In genomic region chr12:53631315-53632106, GRCm38 (mm10) we compare ENCODE assay signal across 26 mouse cellular contexts.
DNase-seq lines count a peak whose midpoint lies in the region; ATAC-seq and TF ChIP-seq lines count a peak whose summit lies in the region.
"Had no signal": no experiment of that assay in that cellular context is flagged by ENCODE, and none has a peak within 500 bp of the region (broad histone marks: within the 10 kb centered on the region; RNA-seq: fewer than 3 reads in every experiment).

No protein-coding gene starts in this region.

- H3K4me2 ChIP-seq in CH12.LX (ENCODE audit: insufficient read depth, low read depth, poor library complexity, severe bottlenecking): no peak overlapping the region
- H3K4me2 ChIP-seq in forebrain, embryonic 15.5 days (replicated peaks): no peak overlapping the region
- H3K4me2 ChIP-seq: embryonic facial prominence, embryonic 15.5 days; hindbrain, embryonic 12.5 days; neural tube, embryonic 13.5 days had no signal

- TF ChIP-seq RAD21 in CH12.LX (IDR thresholded peaks at IDR 0.05; ENCODE audit: low read depth, low read length): no peak

- no peak for TF ChIP-seq EP300 in CH12.LX (IDR thresholded peaks at IDR 0.05; ENCODE audit: low read length)

- 86% methylated on average over 4 of the region's 4 CpGs for WGBS in forebrain, embryonic 15.5 days

- in situ Hi-C loops in CH12.LX (cut with MboI; ENCODE audit: low pct_ligation_motif_present, low pct_unique_long_range_greater_than_20kb, low sequenced_read_pairs): no loop called here

- DNase-seq in layer of hippocampus, adult 2 months (ENCODE audit: low spot score in 2 of 2): no peak
- DNase-seq in layer of hippocampus, adult 9-11 months: no peak
- DNase-seq in 3T3-L1 (ENCODE audit: low read depth, low spot score) (peak; percentile 81), CH12.LX (ENCODE audit: extremely low read depth) (peak; percentile 19)
- DNase-seq in spleen, postnatal 14 days (ENCODE audit: low spot score in 2 of 2): no peak
- DNase-seq in gastrocnemius, postnatal 14 days: no peak
- DNase-seq: adrenal gland, adult 8-10 months; cerebellum, adult 8-10 months; cerebellum, postnatal 25 days; kidney, adult 8-10 months; kidney, postnatal 4 days; liver; lung, adult 2 months; right cerebral cortex, postnatal 25 days; thymus, postnatal 14 days had no signal

- H3K79me2 ChIP-seq in CH12.LX (replicated peaks; ENCODE audit: control insufficient read depth, extremely low read depth, insufficient read depth, poor library complexity, severe bottlenecking): no peaks in the 10 kb centered on the region

- peaks cover 0 to 21% of the 10 kb centered on the region in 2 experiments; a peak in 2 of 4 replicates for H3K4me1 ChIP-seq in CH12.LX (ENCODE audit: control insufficient read depth in 1 of 2, insufficient read depth in 2 of 2)
- H3K4me1 ChIP-seq in forebrain, embryonic 15.5 days: peaks cover 34% of the 10 kb centered on the region

- dilution Hi-C loops in CH12.LX (cut with MboI; ENCODE audit: extremely low pct_ligation_motif_present, extremely low pct_unique_long_range_greater_than_20kb, low sequenced_read_pairs): no loop called here

- 0 out of 2 replicates have a peak overlapping the region, but pooled peaks have one; percentile 39 for H3K27ac ChIP-seq in layer of hippocampus, adult 2 months
- H3K27ac ChIP-seq in CH12.LX (ENCODE audit: insufficient read depth, low read depth): no peak overlapping the region
- peak overlapping the region; percentile 31; the same call in 1 of the 2 replicates for H3K27ac ChIP-seq in forebrain, embryonic 15.5 days (replicated peaks)
- H3K27ac ChIP-seq: embryonic facial prominence, embryonic 10.5 days; embryonic facial prominence, embryonic 15.5 days; heart, embryonic 10.5 days; hindbrain, embryonic 12.5 days; hindbrain, postnatal 0 days; kidney, postnatal 0 days; liver, embryonic 14.5 days; macrophage; neural tube, embryonic 13.5 days had no signal

- ATAC-seq in forebrain, embryonic 15.5 days (replicated peaks): no peak
- ATAC-seq: hindbrain, postnatal 0 days; intestine, embryonic 16.5 days had no signal

- no peaks in the 10 kb centered on the region for H3K36me3 ChIP-seq in CH12.LX (replicated peaks in 1 of 2; ENCODE audit: control insufficient read depth in 1 of 2, insufficient read depth in 1 of 2, low read length in 1 of 2)
- no peaks in the 10 kb centered on the region for H3K36me3 ChIP-seq in forebrain, embryonic 15.5 days
- H3K36me3 ChIP-seq: embryonic facial prominence, embryonic 10.5 days; embryonic facial prominence, embryonic 15.5 days; heart, embryonic 10.5 days; hindbrain, embryonic 12.5 days; neural tube, embryonic 13.5 days had no signal

- H3K4me3 ChIP-seq in layer of hippocampus, adult 2 months: no peak overlapping the region
- H3K4me3 ChIP-seq in CH12.LX (replicated peaks in 1 of 3; ENCODE audit: low read depth in 2 of 3, low read length in 2 of 3, poor library complexity in 1 of 3): no peak overlapping the region
- no peak overlapping the region for H3K4me3 ChIP-seq in forebrain, embryonic 15.5 days
- H3K4me3 ChIP-seq: embryonic facial prominence, embryonic 10.5 days; embryonic facial prominence, embryonic 15.5 days; heart, embryonic 10.5 days; hindbrain, embryonic 12.5 days; neural tube, embryonic 13.5 days had no signal

- intact Hi-C loops in gastrocnemius, postnatal 14 days (cut with DNase I; ENCODE audit: low total_unique reads): no loop called here

- H3K9me3 ChIP-seq in CH12.LX (replicated peaks; ENCODE audit: low read length): no peaks in the 10 kb centered on the region
- H3K9me3 ChIP-seq in forebrain, embryonic 15.5 days: no peaks in the 10 kb centered on the region
- H3K9me3 ChIP-seq: embryonic facial prominence, embryonic 10.5 days; embryonic facial prominence, embryonic 15.5 days; heart, embryonic 10.5 days; hindbrain, embryonic 12.5 days; neural tube, embryonic 13.5 days had no signal

- H3K27me3 ChIP-seq in CH12.LX (replicated peaks): no peaks in the 10 kb centered on the region
- H3K27me3 ChIP-seq in forebrain, embryonic 15.5 days: no peaks in the 10 kb centered on the region
- H3K27me3 ChIP-seq: embryonic facial prominence, embryonic 15.5 days; hindbrain, embryonic 12.5 days; neural tube, embryonic 13.5 days had no signal

- H3K9ac ChIP-seq in CH12.LX (ENCODE audit: insufficient read depth, low read depth): no peak overlapping the region
- H3K9ac ChIP-seq in forebrain, embryonic 15.5 days (replicated peaks): no peak overlapping the region
- H3K9ac ChIP-seq: embryonic facial prominence, embryonic 15.5 days; hindbrain, embryonic 12.5 days; liver, embryonic 14.5 days; neural tube, embryonic 13.5 days had no signal

- TF ChIP-seq CTCF in layer of hippocampus, adult 2 months (conservative IDR thresholded peaks at IDR 0.05): no peak
- TF ChIP-seq CTCF in CH12.LX (conservative IDR thresholded peaks at IDR 0.05 in 1 of 2, IDR thresholded peaks at IDR 0.05 in 1 of 2; ENCODE audit: low read depth in 2 of 2, low read length in 2 of 2): no peak

- no peak for TF ChIP-seq POLR2A in CH12.LX (IDR thresholded peaks at IDR 0.05; ENCODE audit: low read depth, low read length)

TF ChIP-seq in CH12.LX, 34 proteins besides CTCF, POLR2A, EP300 and RAD21:
- TF ChIP-seq NELFE (IDR thresholded peaks at IDR 0.05; ENCODE audit: low read depth, low read length): no peak
- TF ChIP-seq TBP (conservative IDR thresholded peaks at IDR 0.05; ENCODE audit: low read depth, low read length): no peak
- TF ChIP-seq PAX5 (IDR thresholded peaks at IDR 0.05; ENCODE audit: low read length): no peak
- TF ChIP-seq HCFC1 (IDR thresholded peaks at IDR 0.05; ENCODE audit: low read depth, low read length): no peak
- TF ChIP-seq ETS1 (conservative IDR thresholded peaks at IDR 0.05; ENCODE audit: low read depth, low read length): no peak
- no peak for TF ChIP-seq MEF2A (IDR thresholded peaks at IDR 0.05; ENCODE audit: borderline replicate concordance, low read depth, low read length)
- peak; percentile 56 for TF ChIP-seq USF1 (IDR thresholded peaks at IDR 0.05; ENCODE audit: low read depth, low read length)
- TF ChIP-seq NRF1 (IDR thresholded peaks at IDR 0.05; ENCODE audit: low read depth, low read length): no peak
- TF ChIP-seq MYC (IDR thresholded peaks at IDR 0.05; ENCODE audit: low read depth, low read length): no peak
- TF ChIP-seq MAFK (IDR thresholded peaks at IDR 0.05; ENCODE audit: insufficient replicate concordance, low read length): no peak
- peak; percentile 71 for TF ChIP-seq USF2 (conservative IDR thresholded peaks at IDR 0.05; ENCODE audit: low read depth, low read length)

Comparison
In these comparisons a context has a peak if more than half of its experiments do, and no peak if none do; other contexts are left out.
1. DNase-seq: peak in 3T3-L1 (single experiment) and CH12.LX (single experiment); none in layer of hippocampus, adult 2 months (0 of 2), layer of hippocampus, adult 9-11 months (single experiment), spleen, postnatal 14 days (0 of 2) and gastrocnemius, postnatal 14 days (single experiment).